Mouse (Mus musculus) embryonic fibroblast, embryonic 13.5 days (primary cell): ENCODE measurements around the gene Tmem235.

Source experiments
- CTCF ChIP-seq: IDR thresholded peaks from 2 replicates; pipeline ENCODE4 v1.5.1; 2011; ENCODE audit warnings: mild to moderate bottlenecking, control low read depth, low read length, moderate library complexity, borderline replicate concordance; ENCODE audit not compliant: insufficient read depth
- POLR2A ChIP-seq: IDR thresholded peaks from 2 replicates; pipeline ENCODE4 v1.6.1; 2011; ENCODE audit warnings: low read depth, mild to moderate bottlenecking, control low read depth, low read length, moderate library complexity

DNA sequence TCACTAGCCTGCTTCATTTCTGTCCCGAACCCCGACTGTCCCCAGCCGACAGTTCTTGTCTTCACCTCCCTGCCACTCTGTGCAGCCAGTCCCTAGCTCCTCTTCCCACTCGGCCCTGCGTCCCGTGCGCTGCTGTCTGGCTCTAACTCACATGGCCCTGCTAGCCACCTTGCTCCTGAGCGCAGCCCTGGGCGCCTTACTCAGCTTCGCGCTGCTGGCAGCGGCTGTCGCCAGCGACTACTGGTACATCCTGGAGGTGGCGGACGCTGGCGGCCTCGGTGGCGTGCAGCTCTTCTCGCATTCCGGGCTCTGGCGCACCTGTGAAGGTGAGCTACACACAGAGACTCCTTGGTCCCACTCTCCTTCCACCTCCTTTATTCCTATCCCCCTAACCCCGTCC, at the start of gene Tmem235:
- TF ChIP-seq POLR2A (no peak), CTCF (no peak)
